Mouse (Mus musculus): Measurements from ENCODE around the gene Lsm3.

DNA sequence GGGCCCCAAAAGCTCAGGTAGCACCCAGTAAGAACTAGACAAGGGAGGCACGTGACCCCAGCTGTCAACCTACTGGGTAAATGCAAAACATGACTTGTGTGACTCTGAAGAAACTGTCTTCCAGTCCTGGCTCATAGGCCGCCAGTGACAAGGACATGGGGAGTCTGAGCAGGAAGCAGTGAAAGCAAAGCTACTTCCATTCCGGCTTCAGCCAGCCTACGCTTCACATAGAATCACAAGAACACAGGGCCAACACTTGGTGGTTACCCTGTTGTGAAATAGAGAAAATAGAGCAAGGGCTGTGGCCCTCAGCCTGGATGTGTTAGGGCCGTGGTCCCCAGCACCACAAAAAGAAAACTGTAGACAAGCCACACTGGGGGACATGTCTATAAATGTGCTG, 7.1 kb downstream of the Lsm3 start:
- TF ChIP-seq GATA1 (IDR thresholded peaks at IDR 0.05; ENCODE audit: borderline replicate concordance, low read length), result no peak
- no peak for TF ChIP-seq FLI1 (IDR thresholded peaks at IDR 0.05; ENCODE audit: low read length)

All from megakaryocyte, embryonic 14.5 days (primary cell).